Mouse (Mus musculus) liver, adult 2 months (tissue): ENCODE data around the gene Ctss. TPM values are rescaled to one million over a fixed set of nuclear protein-coding genes. Genes with fewer than 3 reads are reported as not detected.

ENCODE experiments used
- DNase-seq: peaks from one replicate; pipeline ENCODE4 v3.0.0-alpha.2; 2011; ENCODE audit warnings: low read depth, low spot score; ENCODE audit errors: extremely low read depth
- H3K27ac ChIP-seq: fragments of 200-500 bp; replicated peaks from 2 replicates; pipeline ENCODE4 v1.5.1; 2012; ENCODE audit warnings: low read depth, mild to moderate bottlenecking, control low read depth, inconsistent platforms, low read length; ENCODE audit not compliant: insufficient read depth
- H3K27me3 ChIP-seq: fragments of 200-500 bp; 2 replicates; pipeline ENCODE4 v1.6.1; 2012; ENCODE audit warnings: mild to moderate bottlenecking, moderate library complexity, low read length, inconsistent platforms; ENCODE audit not compliant: control insufficient read depth, insufficient read depth
- H3K36me3 ChIP-seq: fragments of 200-500 bp; 2 replicates; pipeline ENCODE4 v1.6.1; 2012; ENCODE audit warnings: low read length, inconsistent platforms; ENCODE audit not compliant: control insufficient read depth, insufficient read depth
- H3K4me1 ChIP-seq: fragments of 200-500 bp; 2 replicates; pipeline ENCODE4 v1.6.1; 2011; ENCODE audit warnings: low read length; ENCODE audit not compliant: control insufficient read depth, insufficient read depth
- H3K4me3 ChIP-seq: fragments of 200-500 bp; 2 replicates; pipeline ENCODE4 v1.5.1; 2011; ENCODE audit warnings: low read depth, mild to moderate bottlenecking, control low read depth, low read length, moderate library complexity; ENCODE audit not compliant: insufficient read depth
- H3K79me2 ChIP-seq: fragments of 200-500 bp; 2 replicates; pipeline ENCODE4 v1.6.1; 2012; ENCODE audit warnings: inconsistent platforms, mild to moderate bottlenecking, low read length, moderate library complexity; ENCODE audit not compliant: control insufficient read depth, insufficient read depth
- H3K9ac ChIP-seq: fragments of 200-500 bp; 2 replicates; pipeline ENCODE4 v1.6.1; 2012; ENCODE audit warnings: low read depth, mild to moderate bottlenecking, control low read depth, inconsistent platforms, low read length
- CTCF ChIP-seq: fragments of 200-500 bp; IDR thresholded peaks from 2 replicates; pipeline ENCODE4 v1.5.1; 2011; ENCODE audit warnings: low read depth, low read length, control low read depth
- POLR2A ChIP-seq: fragments of 200-500 bp; IDR thresholded peaks from 2 replicates; pipeline ENCODE4 v1.6.1; 2011; ENCODE audit warnings: low read length, control low read depth; ENCODE audit not compliant: insufficient read depth; ENCODE audit errors: extremely low read depth
- WGBS: fragments of 180-500 bp; shearing (Covaris S2); methylation state at CpG from one replicate; pipeline ENCODE4 v1.1.7; 2018; 5-methylcytosine and 5-hydroxymethylcytosine counted together
- polyA plus RNA-seq: library from polyadenylated mRNA; depleted of rRNA; stranded (reverse); fragments of >200 nt; gene quantifications from 2 replicates; pipeline ENCODE4 v1.2.3, GENCODE M21; 2012
- total RNA-seq: library from RNA; depleted of rRNA; stranded (reverse); fragments of >200 nt; gene quantifications from 2 replicates; pipeline ENCODE4 v1.2.3, GENCODE M21; 2014

Ctss gene
- total and polyA plus RNA-seq, 2 experiments, result 13.5 to 77.4 TPM

DNA sequence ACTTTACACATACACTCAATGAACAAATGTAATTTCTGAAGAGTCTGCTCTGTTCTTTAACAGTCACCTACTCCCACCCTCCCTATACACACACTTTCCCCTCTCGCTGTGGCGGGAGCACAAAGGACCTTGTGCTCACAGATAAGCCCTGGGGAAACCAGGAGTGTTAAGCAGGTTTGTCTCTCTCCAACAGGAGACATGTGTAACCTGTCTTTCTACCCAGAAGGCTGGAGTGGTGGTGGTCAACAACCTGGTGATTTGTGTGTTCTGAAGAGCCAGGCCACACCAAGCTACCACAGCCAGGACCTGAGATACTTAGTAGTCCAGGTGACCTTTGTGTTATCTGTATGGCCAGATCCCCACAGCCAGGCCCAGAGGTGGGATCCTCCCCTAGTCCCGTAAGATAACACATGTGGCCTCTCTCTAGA lies 10.0 kb upstream of the Ctss start:
- 99% methylated on average over 3 of the region's 3 CpGs for WGBS
- no peaks in the 10 kb centered on the region for H3K27me3 ChIP-seq
- H3K36me3 ChIP-seq, result no peaks in the 10 kb centered on the region
- no peak overlapping the region for H3K9ac ChIP-seq
- no peak overlapping the region for H3K27ac ChIP-seq
- H3K79me2 ChIP-seq, result no peaks in the 10 kb centered on the region
- no peak for DNase-seq
- TF ChIP-seq POLR2A (no peak), CTCF (no peak)
- H3K4me1 ChIP-seq, result no peaks in the 10 kb centered on the region; the same call in 1 of the 2 replicates
- no peak overlapping the region for H3K4me3 ChIP-seq

DNA sequence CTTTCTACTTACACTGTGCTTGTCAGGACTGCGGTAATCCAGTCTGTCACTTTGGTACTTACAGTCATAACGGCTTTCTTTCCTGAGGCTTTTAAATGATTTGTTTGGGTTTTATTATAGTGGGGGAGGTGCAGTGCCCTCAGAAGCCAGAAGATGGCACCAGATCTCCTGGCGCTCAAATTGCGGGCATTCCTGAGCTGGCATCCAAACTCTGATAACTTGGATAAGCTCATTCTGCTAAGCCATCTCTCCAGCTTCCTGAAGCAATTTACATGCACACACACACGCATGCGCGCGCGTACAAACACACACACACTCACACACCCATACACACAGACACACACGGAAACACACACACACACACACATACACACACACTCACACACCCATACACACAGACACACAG lies 9.1 kb upstream of the Ctss start:
- TF ChIP-seq POLR2A, result no peak
- peak; percentile 92 for TF ChIP-seq CTCF
- Histone ChIP-seq H3K27ac (no peak overlapping the region), H3K4me3 (no peak overlapping the region), H3K36me3 (no peaks in the 10 kb centered on the region), H3K79me2 (no peaks in the 10 kb centered on the region), H3K4me1 (no peaks in the 10 kb centered on the region; the same call in 1 of the 2 replicates), H3K27me3 (no peaks in the 10 kb centered on the region), H3K9ac (no peak overlapping the region)
- WGBS, result 19% methylated on average over 10 of the region's 10 CpGs
- peak; percentile 51 for DNase-seq

DNA sequence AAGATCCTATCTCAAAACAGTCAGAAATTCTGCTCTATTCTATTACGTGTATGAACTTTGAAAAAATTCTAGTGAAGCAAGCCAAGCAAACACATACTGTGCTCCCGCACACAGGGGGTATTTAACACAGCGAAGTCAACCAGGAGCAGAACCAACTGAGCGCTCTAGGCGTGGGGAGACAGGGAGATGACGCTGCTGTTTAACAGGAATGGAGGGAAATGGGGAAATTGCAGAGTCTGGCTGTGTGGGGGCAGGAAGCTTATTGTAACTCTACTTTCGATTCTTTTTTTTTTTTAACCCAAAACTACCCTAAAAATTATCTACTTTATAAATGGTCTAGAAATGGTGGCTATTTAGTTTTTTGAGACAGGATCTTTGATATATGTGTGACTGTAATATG lies 7.7 kb upstream of the Ctss start:
- Histone ChIP-seq H3K4me3 (no peak overlapping the region), H3K9ac (no peak overlapping the region), H3K36me3 (no peaks in the 10 kb centered on the region), H3K27me3 (no peaks in the 10 kb centered on the region), H3K27ac (no peak overlapping the region), H3K4me1 (peaks cover 3% of the 10 kb centered on the region; the same call in 1 of the 2 replicates), H3K79me2 (no peaks in the 10 kb centered on the region)
- DNase-seq, result peak; percentile 23
- 74% methylated on average over 7 of the region's 7 CpGs for WGBS
- TF ChIP-seq CTCF (no peak), POLR2A (no peak)

DNA sequence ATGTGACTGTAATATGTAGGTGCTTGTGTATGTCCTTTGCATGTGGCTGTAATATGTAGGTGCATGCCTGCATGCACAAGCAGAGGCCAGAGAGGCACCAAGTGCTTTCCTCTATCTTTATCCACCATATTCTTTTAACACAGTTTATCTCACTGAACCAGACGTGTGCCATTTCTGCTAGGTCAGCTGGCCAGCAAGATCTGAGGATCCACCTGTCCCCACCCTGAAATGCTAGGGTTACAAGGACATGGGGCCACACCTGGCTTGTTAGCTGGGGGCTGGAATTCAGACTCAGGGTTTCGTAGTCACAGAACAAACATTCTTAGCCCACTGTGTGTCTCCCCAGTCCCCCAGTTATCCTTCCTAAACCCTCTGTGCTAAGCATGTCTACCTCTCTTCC lies 7.3 kb upstream of the Ctss start:
- Histone ChIP-seq H3K4me1 (peaks cover 3% of the 10 kb centered on the region; the same call in 1 of the 2 replicates), H3K27me3 (no peaks in the 10 kb centered on the region), H3K79me2 (no peaks in the 10 kb centered on the region), H3K27ac (no peak overlapping the region), H3K36me3 (no peaks in the 10 kb centered on the region), H3K9ac (no peak overlapping the region), H3K4me3 (no peak overlapping the region)
- TF ChIP-seq CTCF, result no peak
- no peak for TF ChIP-seq POLR2A
- DNase-seq, result no peak
- WGBS, result 83% methylated on average over 2 of the region's 2 CpGs

DNA sequence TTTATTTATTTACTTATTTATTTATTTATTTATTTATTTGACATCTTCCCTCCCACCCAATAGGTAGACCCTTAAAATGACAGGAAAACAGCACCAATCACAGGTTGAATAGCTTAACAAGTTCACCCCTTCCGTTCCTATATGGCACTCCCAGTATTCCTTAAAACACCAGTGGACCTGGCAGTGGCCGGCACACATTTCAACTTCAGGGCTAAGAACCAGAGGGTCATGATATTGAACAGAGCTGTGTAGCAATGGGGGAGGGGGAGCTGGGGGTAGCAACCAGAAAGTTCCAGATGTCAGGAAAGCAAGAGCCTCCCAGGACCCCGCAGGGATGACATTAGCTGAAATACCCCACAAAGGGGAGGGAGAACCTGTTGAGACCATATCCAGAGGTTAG lies 6.5 kb upstream of the Ctss start:
- no peak overlapping the region for H3K4me3 ChIP-seq
- WGBS, result 94% methylated on average over 3 of the region's 3 CpGs
- no peak overlapping the region for H3K9ac ChIP-seq

DNA sequence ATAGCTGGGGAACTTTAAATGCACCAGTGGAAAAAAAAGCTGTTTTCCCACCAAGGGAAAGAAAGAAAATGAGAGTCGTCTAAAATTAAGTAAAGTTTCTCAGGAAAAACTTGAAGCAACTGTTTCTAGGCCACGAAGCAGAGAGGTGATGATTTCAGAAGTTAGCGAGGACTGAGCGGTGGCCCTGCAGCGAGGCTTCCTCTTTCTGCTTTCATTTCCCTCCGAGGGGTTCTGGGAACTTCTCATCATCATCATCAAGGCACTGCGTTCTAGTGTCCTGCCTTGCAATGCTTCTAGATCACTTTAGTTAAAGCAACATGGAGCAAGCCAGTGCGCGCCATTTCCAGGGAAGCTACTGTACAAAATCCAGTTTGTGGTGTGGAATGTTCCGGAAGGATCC lies 5.4 kb upstream of the Ctss start:
- peak; percentile 33 for DNase-seq
- H3K4me1 ChIP-seq, result peaks cover 3% of the 10 kb centered on the region; the same call in 1 of the 2 replicates

More for the DNA sequence above, 6.5 kb upstream of the Ctss start:
- Histone ChIP-seq H3K79me2 (no peaks in the 10 kb centered on the region), H3K36me3 (no peaks in the 10 kb centered on the region), H3K27me3 (no peaks in the 10 kb centered on the region), H3K27ac (no peak overlapping the region), H3K4me1 (peaks cover 3% of the 10 kb centered on the region; the same call in 1 of the 2 replicates)
- DNase-seq, result no peak
- TF ChIP-seq POLR2A (no peak), CTCF (no peak)

More for the DNA sequence above, 5.4 kb upstream of the Ctss start:
- TF ChIP-seq CTCF, result no peak
- no peak for TF ChIP-seq POLR2A
- Histone ChIP-seq H3K36me3 (no peaks in the 10 kb centered on the region), H3K9ac (no peak overlapping the region), H3K27me3 (no peaks in the 10 kb centered on the region), H3K27ac (no peak overlapping the region), H3K4me3 (no peak overlapping the region), H3K79me2 (no peaks in the 10 kb centered on the region)
- WGBS, result 88% methylated on average over 10 of the region's 10 CpGs
